Mouse (Mus musculus) ovary, postnatal 36 days (tissue): Measurements from ENCODE around the gene Gxylt2.

Experiments
- DNase-seq: peaks from one replicate; pipeline ENCODE4 v3.0.0; 2022; ENCODE audit warnings: low spot score, mixed read lengths

Gene Gxylt2

GRCm38 (mm10) chr6:100850671-100851081, 146.1 kb downstream of the Gxylt2 start:
- DNase-seq: no peak

GRCm38 (mm10) chr6:100851083-100851482, 146.5 kb downstream of the Gxylt2 start:
- no peak for DNase-seq
